Mouse (Mus musculus) CD8-positive naive resting alpha-beta T cell, adult 2 months (primary cell): ENCODE measurements around the gene Rps6ka5.

Experiments
- DNase-seq, 2 experiments: peaks; one replicate each; pipeline ENCODE4 v3.0.0; 2022; ENCODE audit warnings: low read depth in 2 of 2, low spot score in 2 of 2

Rps6ka5 gene

DNA sequence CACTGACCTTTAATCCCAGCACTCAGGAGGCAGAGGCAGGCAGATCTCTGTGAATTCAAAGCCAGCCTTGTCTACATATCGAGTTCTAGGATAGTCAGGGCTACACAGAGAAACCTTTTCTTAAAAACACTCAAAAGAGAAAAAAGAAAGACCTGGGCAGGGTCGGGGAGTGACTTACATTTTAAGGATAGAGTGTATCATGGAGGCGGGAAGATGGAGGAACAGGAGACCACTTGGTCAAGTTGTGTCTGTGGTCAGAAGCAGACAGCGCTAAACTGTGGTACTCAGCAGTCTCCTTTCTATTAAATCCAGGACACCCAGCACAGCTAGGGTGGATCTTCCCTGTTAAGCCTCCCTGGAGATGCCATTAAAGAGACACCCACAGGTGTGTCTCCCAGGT, at the start of gene Rps6ka5:
TSS of gene Rps6ka5 (minus strand) at position 333 of the 400 bp plus-strand sequence.
- DNase-seq = no peak

DNA sequence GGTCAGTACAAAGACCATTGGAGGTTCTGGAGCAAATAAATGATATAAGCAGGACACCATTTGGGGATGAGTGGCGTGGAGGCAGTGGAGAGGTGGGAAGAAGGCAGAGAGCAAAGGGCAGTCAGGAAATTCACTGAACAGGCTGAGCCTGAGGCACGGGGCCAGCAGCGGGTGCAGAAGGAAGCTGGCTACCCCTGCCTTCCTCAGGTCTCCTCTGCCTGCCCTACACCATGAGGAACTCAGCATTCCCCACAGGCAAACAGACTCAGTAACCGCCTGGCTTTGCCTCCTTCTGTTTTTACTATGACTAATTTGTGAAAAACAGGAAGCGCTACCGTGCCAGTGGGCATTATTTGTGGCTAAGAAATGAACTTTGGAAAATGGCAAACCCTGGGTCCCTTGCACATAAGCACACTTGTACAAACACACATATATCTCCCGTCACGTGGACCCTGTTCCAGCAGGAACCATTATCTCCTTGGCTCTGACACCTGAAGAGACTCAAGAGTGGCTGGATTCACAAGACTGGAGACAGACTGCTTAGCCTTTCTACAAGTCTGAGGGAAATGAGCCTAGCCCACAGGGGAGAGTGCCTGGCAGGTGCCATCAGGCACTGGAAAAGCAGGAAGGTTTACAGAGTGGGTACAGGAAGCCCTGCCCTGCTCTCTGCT, 49.3 kb upstream of the Rps6ka5 start:
- no peak for DNase-seq

DNA sequence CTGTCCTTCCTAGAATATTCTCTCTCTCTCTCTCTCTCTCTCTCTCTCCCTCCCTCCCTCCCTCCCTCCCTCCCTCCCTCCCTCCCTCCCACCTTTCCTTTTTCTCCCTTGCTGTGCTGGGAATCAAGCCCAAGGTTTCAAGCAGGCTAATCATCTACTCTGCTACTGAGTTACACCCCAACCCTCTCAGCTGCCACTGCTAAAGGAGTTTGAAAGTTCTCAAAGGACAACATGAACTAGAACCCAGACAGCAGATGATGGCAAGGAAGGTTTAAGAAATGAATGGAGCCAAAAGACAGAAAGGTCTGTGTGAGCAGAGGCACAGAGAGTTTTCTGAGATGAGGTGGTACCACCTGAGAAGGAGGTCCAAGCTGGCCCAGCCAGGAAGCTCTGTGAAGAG, 48.5 kb upstream of the Rps6ka5 start:
- DNase-seq = no peak

DNA sequence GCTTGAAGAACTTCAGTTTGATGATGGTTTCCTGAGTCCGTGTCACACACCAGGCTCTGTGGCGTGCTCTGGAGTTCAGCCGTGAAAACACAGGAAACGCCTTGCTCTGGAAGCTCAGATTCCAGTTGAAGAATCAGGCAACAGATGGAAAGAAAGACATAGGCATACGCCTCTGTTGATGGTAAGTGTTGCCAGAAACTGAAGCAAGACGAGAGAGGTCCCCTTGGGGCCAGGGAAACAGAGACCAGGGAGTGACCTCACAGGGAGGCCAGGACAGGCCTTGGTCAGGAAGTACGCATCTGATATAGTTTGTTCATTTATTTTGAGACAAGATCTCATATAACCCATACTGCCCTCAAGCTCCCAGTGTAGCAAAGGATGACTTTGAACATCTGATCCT, 48.0 kb upstream of the Rps6ka5 start:
- no peak for DNase-seq

DNA sequence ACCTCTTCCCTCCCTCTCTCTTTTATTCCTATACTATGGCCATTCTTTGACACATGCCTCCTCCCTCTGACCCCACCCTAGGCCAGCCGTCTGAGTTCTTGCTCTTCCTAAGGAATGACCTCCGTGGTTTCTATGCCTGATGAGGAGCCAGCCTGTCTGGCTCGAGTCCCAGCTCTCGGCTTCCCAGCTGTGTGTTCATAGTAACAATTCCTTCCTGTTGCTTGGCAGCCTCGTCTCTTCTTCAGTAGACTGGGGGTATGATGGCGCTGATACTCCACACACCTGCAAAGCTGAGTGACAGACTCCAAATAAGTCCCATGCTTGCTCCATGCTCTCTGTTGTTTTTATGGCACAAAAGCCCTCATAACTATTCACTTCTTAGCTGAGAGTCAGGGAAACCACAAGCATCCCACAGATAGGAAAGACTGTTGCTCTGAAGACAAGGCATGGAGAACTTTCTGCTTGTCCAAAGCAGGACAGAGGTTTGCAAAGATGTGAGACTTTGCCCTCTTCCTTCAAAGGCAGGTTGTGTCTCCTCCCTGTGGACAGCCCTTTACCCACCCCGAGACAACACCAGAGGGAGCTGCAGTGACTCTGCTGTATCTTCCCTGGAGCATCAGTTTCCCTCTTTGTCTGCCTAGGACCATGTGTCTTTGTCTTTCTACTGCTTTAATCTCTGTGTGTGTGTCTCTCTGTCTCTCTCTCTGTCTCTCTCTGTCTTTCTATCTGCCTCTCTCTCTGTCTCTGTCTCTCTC, 45.6 kb upstream of the Rps6ka5 start:
- peak in 1 of 2 experiments; percentile 19 for DNase-seq

DNA sequence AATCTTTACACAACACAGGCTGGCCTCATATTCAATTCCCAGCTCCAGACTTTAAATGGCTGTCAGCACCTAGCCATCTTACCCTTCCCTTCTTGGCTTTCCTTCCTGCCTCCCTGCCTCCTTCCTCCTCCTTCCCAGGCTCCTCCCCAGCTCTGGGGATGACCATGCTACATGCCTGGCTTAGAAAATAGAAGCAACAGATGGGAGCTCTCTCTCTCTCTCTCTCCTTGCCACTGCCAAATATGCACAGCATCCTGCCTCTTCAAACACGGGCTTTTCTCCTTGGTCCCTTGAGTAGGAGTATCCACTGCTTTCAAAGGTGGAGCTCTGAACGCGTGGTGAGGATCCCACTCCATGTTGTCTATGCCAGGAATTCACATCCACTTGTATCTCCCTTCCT, 44.0 kb upstream of the Rps6ka5 start:
- DNase-seq = no peak

DNA sequence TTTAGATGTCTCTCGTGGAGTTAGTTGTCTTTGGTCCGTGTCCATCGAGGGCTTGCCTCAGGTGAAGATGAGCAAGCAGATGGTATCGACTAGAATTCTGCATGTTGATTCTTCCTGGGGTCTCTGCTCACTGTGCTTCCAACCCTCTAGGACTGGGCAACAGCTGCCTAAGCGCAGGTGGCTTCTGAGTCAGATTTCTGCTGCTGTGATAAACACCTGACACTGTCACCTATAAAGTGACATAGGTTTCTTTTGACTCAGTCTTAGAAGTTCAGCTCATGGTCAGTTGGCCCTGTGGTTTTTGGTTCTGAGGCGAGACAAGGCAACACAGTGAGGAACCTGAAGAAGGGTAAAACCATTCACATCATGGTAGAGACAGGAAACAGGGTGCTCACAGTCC, 43.1 kb upstream of the Rps6ka5 start:
- DNase-seq = no peak

DNA sequence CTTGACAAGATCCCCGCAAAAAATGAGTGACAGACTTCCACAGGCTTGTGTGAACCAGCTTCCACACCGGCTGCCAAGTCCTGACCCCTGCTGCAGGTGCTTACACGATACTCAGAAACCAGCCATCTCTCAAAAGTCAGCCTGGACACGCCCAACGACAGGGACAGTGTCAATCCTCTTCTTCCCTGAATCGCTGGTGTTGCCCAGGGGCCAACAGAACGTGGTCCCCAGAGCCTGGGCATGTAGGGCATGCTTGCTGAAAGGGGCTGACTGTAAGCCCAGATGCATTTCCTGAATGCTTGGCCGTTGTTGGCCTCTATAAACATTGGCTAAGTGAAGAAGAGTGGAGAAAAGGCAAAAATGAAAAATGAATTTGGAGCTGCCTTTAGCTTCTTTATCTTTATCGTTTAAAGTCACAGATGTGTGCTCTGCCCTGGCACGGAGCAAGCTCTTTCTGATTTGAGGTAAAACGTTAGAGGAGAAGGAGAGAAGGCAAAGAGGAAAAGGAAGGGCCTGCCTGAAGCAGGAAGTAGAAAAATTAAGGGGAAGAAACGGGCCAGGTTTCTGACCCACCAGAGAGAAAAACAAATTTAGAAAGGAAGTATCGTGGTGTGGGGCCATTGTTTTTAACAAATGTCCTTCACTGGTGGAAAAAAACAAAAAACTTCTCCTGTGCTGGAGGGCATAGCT, 37.7 kb upstream of the Rps6ka5 start:
- DNase-seq = no peak

DNA sequence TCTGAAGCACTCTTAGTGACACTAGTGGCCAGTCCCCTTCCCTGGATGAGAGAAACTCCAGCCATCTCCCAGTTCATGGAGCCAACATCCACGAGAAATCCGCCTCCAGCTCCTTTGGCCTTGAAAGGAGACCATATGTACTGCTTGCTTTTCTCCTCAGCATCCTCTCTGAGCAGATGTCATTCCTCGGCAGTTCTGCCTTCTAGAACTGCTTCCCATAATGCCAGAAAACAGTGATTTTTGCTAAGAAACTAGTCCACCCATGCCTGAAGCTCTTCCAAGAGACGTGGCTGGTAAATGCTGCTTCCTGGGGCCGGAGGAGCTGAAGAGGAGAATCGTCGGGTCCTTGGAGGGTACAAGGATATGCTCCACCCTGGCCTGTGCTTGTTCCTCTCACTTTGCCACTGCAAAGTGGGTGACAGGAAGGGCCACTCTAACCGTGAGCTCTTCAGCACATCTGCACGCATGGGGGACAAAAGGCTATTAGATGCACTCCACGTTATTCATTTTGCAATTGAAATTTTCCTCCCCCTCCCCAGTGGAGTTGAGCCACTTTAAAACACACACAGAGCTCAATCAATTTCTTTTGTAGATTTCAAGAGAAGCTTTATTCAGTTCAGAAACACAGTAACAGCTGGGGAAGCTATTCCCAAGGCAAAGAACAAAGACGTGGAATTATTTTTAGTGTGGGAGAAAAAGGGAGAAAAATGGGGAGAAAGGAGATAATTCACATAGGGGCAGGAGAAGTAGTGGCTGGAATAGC, 36.1 kb upstream of the Rps6ka5 start:
- no peak for DNase-seq

DNA sequence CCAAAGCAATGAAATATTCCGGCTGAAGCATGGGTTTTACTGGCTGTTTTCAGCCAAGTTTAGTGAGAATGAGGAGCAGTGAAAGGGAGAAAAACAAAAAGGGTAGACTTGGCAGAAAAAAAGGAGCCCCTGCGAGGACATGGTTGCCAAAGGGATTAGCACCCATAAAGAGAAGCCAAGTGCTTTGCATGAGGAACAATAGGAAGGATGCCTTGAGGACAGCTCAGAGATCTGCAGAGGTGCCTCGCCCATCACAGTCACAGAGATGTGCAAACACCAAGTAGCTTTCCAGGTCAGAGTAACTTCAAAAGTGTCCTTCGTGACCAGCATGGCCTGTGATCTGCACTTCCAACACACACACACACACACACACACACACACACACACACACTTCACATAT, 30.6 kb upstream of the Rps6ka5 start:
- DNase-seq = no peak

DNA sequence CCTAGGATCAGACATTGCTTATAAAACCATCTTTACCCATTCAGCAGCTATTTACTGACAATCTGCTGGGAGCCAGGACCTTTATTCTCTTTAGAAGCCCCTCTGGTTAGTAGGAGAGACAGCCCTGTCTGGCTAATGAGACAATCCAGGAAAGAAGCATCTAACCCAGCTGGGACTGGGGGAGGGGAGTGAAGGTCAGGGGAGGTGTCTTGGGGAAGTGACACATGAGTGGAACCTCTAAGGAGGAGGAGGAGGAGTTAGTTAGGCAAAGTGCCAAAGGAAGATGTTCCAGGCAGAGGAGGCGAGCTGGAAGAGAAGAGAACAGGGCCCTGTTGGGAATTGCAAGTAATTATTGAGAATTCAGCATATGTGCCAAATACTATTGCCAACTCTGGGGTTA, 26.9 kb upstream of the Rps6ka5 start:
- DNase-seq = no peak

DNA sequence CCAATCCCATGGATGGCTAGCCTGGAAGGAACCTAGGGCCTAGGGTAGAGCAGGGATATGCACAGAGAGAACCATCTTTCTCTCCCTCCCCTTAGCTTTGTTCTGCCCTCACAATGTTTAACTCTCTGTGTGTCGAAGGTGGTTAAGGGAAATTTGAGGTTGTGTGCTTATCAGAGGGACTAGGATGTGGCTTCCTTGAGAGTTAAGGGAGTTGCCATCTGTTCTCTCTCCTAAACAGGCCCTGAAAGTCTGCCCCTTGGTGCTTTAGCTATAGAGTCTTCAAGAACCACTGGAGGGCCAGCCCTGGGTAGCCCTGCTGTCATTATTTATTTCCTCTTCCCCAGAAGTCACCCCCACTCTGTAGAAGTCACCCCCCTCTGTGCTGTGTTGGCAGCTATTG, 26.2 kb upstream of the Rps6ka5 start:
- DNase-seq = no peak

DNA sequence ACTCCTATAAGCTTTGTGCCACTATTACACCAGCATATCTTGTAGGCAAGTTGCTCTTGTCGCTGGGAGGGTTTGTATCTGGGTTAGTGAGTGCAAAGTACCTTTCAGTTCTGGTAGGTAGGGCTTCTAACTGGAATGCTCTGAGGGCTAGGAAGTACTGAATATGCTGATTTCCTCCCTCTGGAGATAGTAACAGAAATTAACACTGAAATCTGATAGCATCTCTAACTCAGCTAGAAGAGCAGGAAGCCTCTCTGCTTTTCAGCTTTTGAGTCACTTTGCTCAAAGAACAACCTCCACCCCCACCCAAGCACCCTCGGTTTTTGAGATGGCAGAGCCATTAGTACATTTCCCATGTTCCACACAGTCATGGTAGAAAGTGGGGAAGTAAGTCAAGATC, 15.7 kb upstream of the Rps6ka5 start:
- no peak for DNase-seq

DNA sequence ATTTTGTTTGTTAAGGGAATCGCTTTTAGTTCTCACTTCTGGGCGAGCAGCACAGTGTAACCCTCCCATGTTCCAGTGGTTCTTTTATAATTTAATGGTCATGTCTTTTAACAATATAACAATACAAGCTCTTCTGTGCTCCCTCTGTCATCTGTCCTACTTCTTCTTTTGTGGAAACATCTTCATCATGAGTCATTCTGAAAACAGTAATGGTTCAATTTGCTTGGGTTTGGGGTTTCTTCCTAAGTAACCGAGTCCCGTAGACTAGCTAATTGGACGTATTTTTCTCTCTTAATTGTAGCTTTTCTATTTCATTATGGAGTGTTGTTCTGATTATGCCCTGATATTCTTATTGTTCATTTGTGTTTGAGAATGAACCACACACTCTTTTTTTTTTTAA, 13.5 kb upstream of the Rps6ka5 start:
- DNase-seq = no peak

DNA sequence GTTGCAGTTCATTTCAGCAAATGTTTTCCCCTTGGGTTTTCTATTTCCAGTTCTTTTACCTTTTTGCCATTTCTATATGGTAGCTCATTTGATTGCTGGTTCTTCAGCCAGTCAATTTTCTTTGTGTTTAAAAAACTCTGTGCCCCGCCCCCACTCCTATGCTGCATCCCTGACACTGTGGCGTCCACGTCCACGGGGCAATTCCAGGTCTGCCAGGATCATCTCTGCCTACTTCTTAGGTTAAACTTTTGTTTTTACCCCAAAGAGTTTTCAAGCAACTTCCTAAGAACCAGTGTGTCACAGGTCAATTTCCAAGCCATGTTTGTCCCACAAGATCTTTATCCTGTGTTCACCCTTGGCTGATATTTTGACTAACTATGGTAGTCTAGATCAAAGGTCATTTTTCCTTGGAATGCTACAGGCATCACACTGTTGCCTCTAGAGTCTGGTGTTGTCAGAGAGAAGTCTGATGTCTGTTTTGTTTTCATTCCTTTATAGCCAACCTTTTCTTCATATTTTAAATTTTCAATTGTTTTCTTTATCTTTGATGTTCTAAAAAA, 12.3 kb upstream of the Rps6ka5 start:
- no peak for DNase-seq

DNA sequence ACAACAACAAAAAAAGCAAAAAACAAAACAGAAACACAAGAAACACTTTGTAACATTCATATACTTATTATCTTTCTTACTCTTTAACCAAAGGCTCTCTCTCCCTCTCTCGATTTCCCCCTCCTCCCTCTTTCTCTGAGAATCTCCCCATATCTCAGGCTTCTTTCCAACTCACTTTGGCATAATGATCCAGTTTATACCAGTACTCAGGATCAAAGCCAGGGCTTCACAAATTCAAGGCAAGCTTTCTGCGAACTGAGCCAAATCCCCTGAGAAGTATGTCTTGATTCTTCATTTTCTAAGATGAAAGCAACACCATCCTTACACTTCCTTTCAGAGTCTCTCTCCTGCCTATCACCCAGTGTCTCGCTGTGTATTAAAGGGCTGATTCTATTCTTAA, 11.7 kb upstream of the Rps6ka5 start:
- DNase-seq = no peak

DNA sequence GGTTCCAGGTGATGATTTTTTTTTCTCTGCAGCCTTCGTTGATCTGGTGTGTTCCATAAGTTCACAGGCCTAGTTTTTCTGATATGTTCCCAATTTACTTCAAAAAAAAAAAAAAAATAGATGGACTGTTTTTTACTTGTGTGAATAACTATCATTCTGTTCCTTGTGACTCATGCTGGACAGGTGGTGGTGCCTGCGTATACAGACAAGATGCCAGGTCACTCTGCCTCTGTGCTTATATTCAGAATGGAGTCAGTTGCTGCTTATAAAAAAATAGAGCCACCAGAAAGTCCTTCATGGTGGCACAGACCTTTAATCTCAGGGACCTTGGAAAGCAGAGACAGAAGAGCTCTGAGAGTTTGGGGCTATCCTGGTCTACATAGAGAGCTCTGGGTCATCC, 8.8 kb upstream of the Rps6ka5 start:
- no peak for DNase-seq

DNA sequence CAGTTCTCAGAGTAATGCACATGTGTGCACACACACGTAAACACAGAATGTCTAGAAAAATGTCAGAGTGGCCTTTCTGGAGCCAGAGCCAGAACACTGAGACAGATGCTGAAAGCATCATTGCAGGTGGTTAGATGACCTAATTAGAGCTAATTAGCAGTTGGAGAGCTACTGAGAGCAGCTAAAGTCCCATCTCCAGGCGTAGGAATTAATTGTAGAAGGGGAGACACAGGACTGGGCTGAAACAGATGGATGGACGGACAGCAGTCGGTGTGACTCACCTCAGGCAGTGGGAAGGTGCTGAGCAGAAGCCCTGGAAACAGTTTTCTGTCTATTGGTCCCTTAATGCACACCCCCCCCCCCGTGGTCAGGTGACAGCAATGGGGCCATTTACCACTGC, 8.4 kb upstream of the Rps6ka5 start:
- no peak for DNase-seq

DNA sequence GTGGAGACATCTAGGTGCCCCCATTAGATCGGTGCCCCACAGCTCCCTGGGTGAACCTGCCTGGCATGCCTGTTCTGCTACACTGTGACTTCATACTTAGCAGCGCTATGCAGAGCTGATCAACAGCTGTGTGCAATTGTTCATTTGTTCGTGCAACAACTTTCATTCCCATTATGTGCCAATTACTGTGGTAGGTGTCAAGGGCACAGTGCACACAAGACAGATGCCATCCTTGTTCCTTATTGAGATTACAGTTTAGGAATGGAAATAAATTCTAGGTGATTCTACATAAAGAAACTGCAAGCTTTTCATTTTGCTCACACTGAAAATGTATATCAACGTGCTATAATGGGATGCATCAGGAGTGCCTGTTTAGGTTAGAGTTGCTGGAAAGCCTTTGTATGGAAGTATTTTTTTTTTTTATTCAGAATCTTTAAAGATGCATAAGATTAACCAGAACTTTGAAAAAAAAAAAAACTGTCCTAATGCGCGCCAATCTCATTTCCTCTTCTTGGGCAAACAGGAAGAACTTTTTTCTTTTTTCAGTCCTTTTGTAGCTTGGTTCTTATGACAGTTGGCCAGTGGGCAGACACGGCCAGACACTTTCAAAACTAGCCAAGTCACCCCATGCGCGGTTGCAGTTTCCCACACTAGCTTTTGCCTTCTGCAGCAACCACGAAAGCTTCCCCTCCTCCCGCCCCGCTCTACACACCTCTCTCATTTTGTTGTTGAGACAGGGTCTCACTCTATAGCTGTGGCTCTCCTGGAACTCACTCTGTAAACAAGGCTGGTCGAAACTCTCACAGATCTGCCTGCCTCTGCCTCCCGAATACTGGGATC, 2.1 kb upstream of the Rps6ka5 start:
- DNase-seq = no peak

DNA sequence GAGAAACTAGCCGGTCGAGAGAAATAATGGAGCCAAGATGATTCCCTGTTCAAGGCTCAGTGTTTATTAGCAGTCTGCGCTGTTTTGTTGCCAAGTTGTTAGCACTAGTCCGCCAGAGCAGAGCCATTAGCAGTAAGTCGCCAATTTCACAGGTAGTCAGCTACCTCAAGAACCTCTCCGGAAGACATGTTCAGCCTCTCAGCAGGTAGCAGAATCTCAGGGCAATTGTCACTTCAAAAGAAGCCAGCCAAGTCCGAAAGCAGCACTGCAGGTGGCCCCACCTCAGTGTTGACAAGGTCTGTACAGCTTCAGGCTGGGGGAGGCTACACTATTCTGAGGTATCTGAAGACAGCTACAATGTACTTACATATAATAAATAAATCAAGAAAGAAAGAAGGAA, 1.1 kb upstream of the Rps6ka5 start:
- DNase-seq = no peak

DNA sequence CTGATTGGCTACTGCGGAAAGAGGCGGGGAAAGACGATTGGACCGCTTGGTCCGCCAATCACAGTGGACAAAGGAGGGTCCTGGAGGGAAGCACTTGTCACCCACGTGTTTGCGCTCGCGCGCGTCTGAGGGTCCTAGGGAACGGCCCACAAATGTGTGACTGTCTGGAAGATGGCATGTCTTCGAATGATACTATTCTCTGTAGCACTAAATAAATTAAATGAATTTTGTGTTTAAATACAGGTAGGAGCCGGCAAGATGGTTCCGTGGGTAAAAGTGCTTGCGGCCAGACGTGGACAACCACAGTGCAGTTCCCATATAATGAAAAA, 1.4 kb downstream of the Rps6ka5 start:
- no peak for DNase-seq
